ENCODE assay signal across 9 mouse cellular contexts in genomic region chr4:137963881-137964584, GRCm38 (mm10). TPM values are rescaled to one million over a fixed set of nuclear protein-coding genes. Genes with fewer than 3 reads are reported as not detected.
DNase-seq lines count a peak whose midpoint lies in the region; ATAC-seq and TF ChIP-seq lines count a peak whose summit lies in the region.
"Had no signal": no experiment of that assay in that cellular context is flagged by ENCODE, and none has a peak within 500 bp of the region (broad histone marks: within the 10 kb centered on the region; RNA-seq: fewer than 3 reads in every experiment).

No protein-coding gene starts in this region.

- H3K9me3 ChIP-seq in ES-Bruce4 (replicated peaks; ENCODE audit: control insufficient read depth, insufficient read depth, low read length, poor library complexity, severe bottlenecking): no peaks in the 10 kb centered on the region
- H3K9me3 ChIP-seq in heart, postnatal 0 days (replicated peaks; ENCODE audit: control insufficient read depth, low read length): no peaks in the 10 kb centered on the region
- 0 out of 2 replicates have a peak, but pooled peaks cover 3% of the 10 kb centered on the region for H3K9me3 ChIP-seq in lung, embryonic 16.5 days (ENCODE audit: control insufficient read depth, low read length)

- no peak overlapping the region for H3K27ac ChIP-seq in ES-Bruce4 (ENCODE audit: insufficient read depth, low read length)
- H3K27ac ChIP-seq in heart, postnatal 0 days (ENCODE audit: low read depth): no peak overlapping the region
- H3K27ac ChIP-seq in lung, embryonic 16.5 days (ENCODE audit: low read length): no peak overlapping the region
- H3K27ac ChIP-seq: limb, embryonic 12.5 days had no signal

- TF ChIP-seq EP300 in ES-Bruce4 (IDR thresholded peaks at IDR 0.05; ENCODE audit: insufficient read depth, low read depth, low read length): no peak
- TF ChIP-seq EP300 in heart, postnatal 0 days (IDR thresholded peaks at IDR 0.05; ENCODE audit: low read depth): no peak

- DNase-seq in brain, adult 2 months (ENCODE audit: low read depth, low spot score): peak; percentile 94
- peak; percentile 56 for DNase-seq in heart, postnatal 0 days (ENCODE audit: low spot score)
- peak; percentile 22 for DNase-seq in large intestine, adult 2 months (ENCODE audit: low read depth, low spot score)
- peak; percentile 88 for DNase-seq in retina, embryonic 14.5 days (ENCODE audit: low spot score)
- DNase-seq in thymus, postnatal 4 days: peak; percentile 89

- no peaks in the 10 kb centered on the region for H3K27me3 ChIP-seq in ES-Bruce4 (ENCODE audit: control insufficient read depth, insufficient read depth, low read length, poor library complexity, severe bottlenecking)
- no peaks in the 10 kb centered on the region for H3K27me3 ChIP-seq in heart, postnatal 0 days (ENCODE audit: control insufficient read depth, insufficient read depth, low read length)
- H3K27me3 ChIP-seq in lung, embryonic 16.5 days (ENCODE audit: control insufficient read depth, insufficient read depth, low read depth, low read length): no peaks in the 10 kb centered on the region
- H3K27me3 ChIP-seq: limb, embryonic 12.5 days had no signal

- H3K4me3 ChIP-seq in ES-Bruce4 (ENCODE audit: low read depth, low read length): no peak overlapping the region
- no peak overlapping the region for H3K4me3 ChIP-seq in heart, postnatal 0 days (ENCODE audit: low read depth, low read length)
- H3K4me3 ChIP-seq in lung, embryonic 16.5 days (ENCODE audit: low read length): no peak overlapping the region
- H3K4me3 ChIP-seq: limb, embryonic 12.5 days had no signal

- no peak overlapping the region for H3K4me2 ChIP-seq in heart, postnatal 0 days (ENCODE audit: low read depth, low read length)
- H3K4me2 ChIP-seq in lung, embryonic 16.5 days (ENCODE audit: low read depth, low read length): no peak overlapping the region
- H3K4me2 ChIP-seq: limb, embryonic 12.5 days had no signal

- TF ChIP-seq CTCF in ES-Bruce4 (IDR thresholded peaks at IDR 0.05; ENCODE audit: low read depth, low read length): peak; percentile 76
- TF ChIP-seq CTCF in heart, postnatal 0 days (IDR thresholded peaks at IDR 0.05; ENCODE audit: low read depth): peak; percentile 67

- TF ChIP-seq POLR2A in ES-Bruce4 (IDR thresholded peaks at IDR 0.05; ENCODE audit: insufficient read depth, low read length): no peak

- peaks cover 3% of the 10 kb centered on the region; the same call in 1 of the 2 replicates for H3K36me3 ChIP-seq in ES-Bruce4 (ENCODE audit: control insufficient read depth, insufficient read depth, low read length, poor library complexity, severe bottlenecking)
- peaks cover 46% of the 10 kb centered on the region for H3K36me3 ChIP-seq in heart, postnatal 0 days (replicated peaks; ENCODE audit: control insufficient read depth, insufficient read depth, low read length)
- H3K36me3 ChIP-seq in lung, embryonic 16.5 days (ENCODE audit: control insufficient read depth, insufficient read depth, low read length): peaks cover 20% of the 10 kb centered on the region

- H3K4me1 ChIP-seq in ES-Bruce4 (ENCODE audit: control insufficient read depth, insufficient read depth, low read length): no peaks in the 10 kb centered on the region
- H3K4me1 ChIP-seq in heart, postnatal 0 days (ENCODE audit: control insufficient read depth, insufficient read depth): no peaks in the 10 kb centered on the region
- H3K4me1 ChIP-seq in lung, embryonic 16.5 days (replicated peaks; ENCODE audit: control insufficient read depth, insufficient read depth, low read length): peaks cover 4% of the 10 kb centered on the region; the same call in 1 of the 2 replicates
- H3K4me1 ChIP-seq: limb, embryonic 12.5 days had no signal

- H3K9ac ChIP-seq in ES-Bruce4 (ENCODE audit: low read depth, poor library complexity, severe bottlenecking): no peak overlapping the region
- H3K9ac ChIP-seq in heart, postnatal 0 days (replicated peaks; ENCODE audit: low read depth, low read length): no peak overlapping the region
- H3K9ac ChIP-seq in lung, embryonic 16.5 days (ENCODE audit: low read length): no peak overlapping the region
- H3K9ac ChIP-seq: limb, embryonic 12.5 days had no signal

- 57% methylated on average over 8 of the region's 9 CpGs for WGBS in heart, postnatal 0 days
- whole genome bisulfite sequencing in large intestine, adult 2 months: 67% methylated on average over 9 of the region's 9 CpGs
- 65% methylated on average over 9 of the region's 9 CpGs for WGBS in lung, embryonic 16.5 days

- ATAC-seq in erythroblast, adult 5-6 weeks (replicated peaks; ENCODE audit: low FRiP score, poor library complexity, severe bottlenecking): peak; percentile 72
- peak; percentile 56 for ATAC-seq in heart, postnatal 0 days (ENCODE audit: insufficient read depth, low read depth)
- peak; percentile 29; the same call in 1 of the 2 replicates for ATAC-seq in lung, embryonic 16.5 days (ENCODE audit: low read depth)

RNA-seq across cellular contexts. Expression of gene Eif4g3, which starts 28.8 kb away (rescaled TPM):
- 71.7 TPM in 2 replicates for polyA plus RNA-seq in ES-Bruce4 (2011; ENCODE audit: insufficient read depth, insufficient read length, low read depth, missing spikeins)
- 21.1 and 23.6 TPM in 2 replicates for total RNA-seq in erythroblast, adult 5-6 weeks (2015; ENCODE audit: low replicate concordance)
- 11.3 and 14.2 TPM in 2 replicates for total RNA-seq in erythroblast, adult 5-6 weeks (2017; ENCODE audit: low replicate concordance)
- total RNA-seq in heart, postnatal 0 days (2014; rRNA removed; ENCODE audit: low replicate concordance): 10.7 and 15.9 TPM in 2 replicates
- 9.8 and 11.1 TPM in 2 replicates for polyA plus RNA-seq in heart, postnatal 0 days (2015; fragmentation: Nextera tagmentation; extraction: Ambion mirVana)
- polyA plus RNA-seq in large intestine, adult 2 months (2012; rRNA removed): 16.6 and 25.8 TPM in 2 replicates
- 23.8 and 24.8 TPM in 2 replicates for polyA plus RNA-seq in lung, embryonic 16.5 days (2015; fragmentation: Nextera tagmentation; extraction: Ambion mirVana)

Comparison
In these comparisons a context has a peak if more than half of its experiments do, and no peak if none do; other contexts are left out.
1. DNase-seq: peak in every context shown above with its lines; median percentile 94 in brain, adult 2 months; 89 in thymus, postnatal 4 days; 88 in retina, embryonic 14.5 days; 56 in heart, postnatal 0 days; 22 in large intestine, adult 2 months.